In genomic region chr11:52534586-52534985, GRCm38 (mm10) we compare ENCODE assay signal across 14 mouse cellular contexts.
A peak's percentile ranks its signal among the peaks of the same experiment; 100 is the strongest.
DNase-seq lines count a peak whose midpoint lies in the region; ATAC-seq and TF ChIP-seq lines count a peak whose summit lies in the region.
"Had no signal": no experiment of that assay in that cellular context is flagged by ENCODE, and none has a peak within 500 bp of the region (broad histone marks: within the 10 kb centered on the region; RNA-seq: fewer than 3 reads in every experiment).

No protein-coding gene starts in this region.

- no peaks in the 10 kb centered on the region for H3K27me3 ChIP-seq in heart, embryonic 15.5 days
- peaks cover 24% of the 10 kb centered on the region for H3K27me3 ChIP-seq in neural tube, embryonic 15.5 days (replicated peaks)
- no peaks in the 10 kb centered on the region for H3K27me3 ChIP-seq in stomach, postnatal 0 days (ENCODE audit: control insufficient read depth, insufficient read depth, low read length)
- H3K27me3 ChIP-seq: embryonic facial prominence, embryonic 15.5 days had no signal

- peak; percentile 53 to 79 for DNase-seq in adrenal gland, adult (ENCODE audit: inconsistent age in 2 of 2, low spot score in 1 of 2)
- no peak for DNase-seq in adrenal gland, postnatal 25 days
- DNase-seq in heart, postnatal 14 days, result no peak
- no peak for DNase-seq in neural tube, embryonic 10.5 days (ENCODE audit: extremely low spot score, low spot score)
- DNase-seq in stomach, postnatal 0 days (ENCODE audit: low spot score), result peak; percentile 51
- DNase-seq in kidney, postnatal 10 days, result no peak
- DNase-seq: cerebellum, adult 8-10 months; heart, postnatal 10 days; kidney, adult 2 months had no signal

- WGBS in heart, embryonic 15.5 days, result 40% methylated on average over 13 of the region's 13 CpGs
- 50% methylated on average over 13 of the region's 13 CpGs for WGBS in neural tube, embryonic 15.5 days
- WGBS in stomach, postnatal 0 days, result 28% methylated on average over 13 of the region's 13 CpGs

- ATAC-seq in heart, embryonic 15.5 days (replicated peaks; ENCODE audit: insufficient number of reproducible peaks, insufficient read depth, low FRiP score, low read depth), result no peak
- no peak for ATAC-seq in neural tube, embryonic 15.5 days (ENCODE audit: low FRiP score)
- peak; percentile 70 for ATAC-seq in stomach, postnatal 0 days (ENCODE audit: low FRiP score, low TSS enrichment)

- H3K4me1 ChIP-seq in heart, embryonic 15.5 days (replicated peaks), result peaks cover 28% of the 10 kb centered on the region
- peaks cover 8% of the 10 kb centered on the region for H3K4me1 ChIP-seq in neural tube, embryonic 15.5 days
- H3K4me1 ChIP-seq in stomach, postnatal 0 days (replicated peaks; ENCODE audit: control insufficient read depth, insufficient read depth), result no peaks in the 10 kb centered on the region

- no peak for TF ChIP-seq CTCF in stomach, postnatal 0 days (IDR thresholded peaks at IDR 0.05; ENCODE audit: low read depth)

- no peaks in the 10 kb centered on the region for H3K9me3 ChIP-seq in heart, embryonic 15.5 days (replicated peaks)
- H3K9me3 ChIP-seq in neural tube, embryonic 15.5 days (replicated peaks), result no peaks in the 10 kb centered on the region
- H3K9me3 ChIP-seq in stomach, postnatal 0 days (ENCODE audit: control insufficient read depth, low read length), result no peaks in the 10 kb centered on the region
- H3K9me3 ChIP-seq: embryonic facial prominence, embryonic 15.5 days; G1E; limb, embryonic 15.5 days had no signal

- no peak overlapping the region for H3K9ac ChIP-seq in heart, embryonic 15.5 days
- no peak overlapping the region for H3K9ac ChIP-seq in neural tube, embryonic 15.5 days (replicated peaks)
- no peak overlapping the region for H3K9ac ChIP-seq in stomach, postnatal 0 days (ENCODE audit: low read length)
- H3K9ac ChIP-seq: embryonic facial prominence, embryonic 15.5 days; limb, embryonic 15.5 days had no signal

- H3K27ac ChIP-seq in heart, embryonic 15.5 days, result no peak overlapping the region
- H3K27ac ChIP-seq in neural tube, embryonic 15.5 days (replicated peaks), result no peak overlapping the region
- no peak overlapping the region for H3K27ac ChIP-seq in stomach, postnatal 0 days (replicated peaks)
- H3K27ac ChIP-seq: embryonic facial prominence, embryonic 15.5 days; limb, embryonic 15.5 days had no signal

- no peak for TF ChIP-seq EP300 in stomach, postnatal 0 days (optimal IDR thresholded peaks at IDR 0.05)

- no peaks in the 10 kb centered on the region for H3K36me3 ChIP-seq in heart, embryonic 15.5 days
- H3K36me3 ChIP-seq in neural tube, embryonic 15.5 days, result no peaks in the 10 kb centered on the region
- H3K36me3 ChIP-seq in stomach, postnatal 0 days (ENCODE audit: control insufficient read depth, insufficient read depth, low read length), result no peaks in the 10 kb centered on the region
- H3K36me3 ChIP-seq: embryonic facial prominence, embryonic 15.5 days; G1E; limb, embryonic 15.5 days had no signal

- intact Hi-C loops in heart, postnatal 14 days (cut with DNase I), result no loop called here

- peak overlapping the region; percentile 20; the same call in 1 of the 2 replicates for H3K4me2 ChIP-seq in heart, embryonic 15.5 days
- H3K4me2 ChIP-seq in neural tube, embryonic 15.5 days, result peak overlapping the region; percentile 13; the same call in 1 of the 2 replicates
- H3K4me2 ChIP-seq in stomach, postnatal 0 days (replicated peaks; ENCODE audit: low read depth), result no peak overlapping the region
- H3K4me2 ChIP-seq: embryonic facial prominence, embryonic 15.5 days; limb, embryonic 15.5 days had no signal

- no peak overlapping the region for H3K4me3 ChIP-seq in heart, embryonic 15.5 days
- no peak overlapping the region for H3K4me3 ChIP-seq in neural tube, embryonic 15.5 days (replicated peaks)
- no peak overlapping the region for H3K4me3 ChIP-seq in stomach, postnatal 0 days (ENCODE audit: low read depth, low read length)
- H3K4me3 ChIP-seq: embryonic facial prominence, embryonic 15.5 days; limb, embryonic 15.5 days had no signal

Comparison
In these comparisons a context has a peak if more than half of its experiments do, and no peak if none do; other contexts are left out.
1. DNase-seq: peak in adrenal gland, adult (2 of 2) and stomach, postnatal 0 days (single experiment); none in adrenal gland, postnatal 25 days (single experiment), heart, postnatal 14 days (0 of 2), neural tube, embryonic 10.5 days (single experiment) and kidney, postnatal 10 days (single experiment).